Mouse (Mus musculus): Measurements from ENCODE around the gene Cma2. TPM values are rescaled to one million over a fixed set of nuclear protein-coding genes. Genes with fewer than 3 reads are reported as not detected.

Cma2 gene
- total RNA-seq (2014; rRNA removed), result not detected in 2 replicates
- not detected in 2 replicates for polyA plus RNA-seq (2015; fragmentation: Nextera tagmentation; extraction: Ambion mirVana)

GRCm38 (mm10) chr14:55950346-55951030, at the start of gene Cma2:
Gene Cma2, plus strand, starts transcription at chr14:55950980.
- Histone ChIP-seq H3K9me3 (ENCODE audit: low read length) (no peaks in the 10 kb centered on the region), H3K4me3 (ENCODE audit: low read length) (no peak within 1 kb of the TSS)
- WGBS, result 85% methylated on average over 6 of the region's 6 CpGs

GRCm38 (mm10) chr14:55905518-55905917, 45.3 kb upstream of the Cma2 start:
- 31% methylated on average over 1 of the region's 1 CpGs for WGBS
- peaks cover 5% of the 10 kb centered on the region; the same call in 1 of the 2 replicates for H3K4me1 ChIP-seq (ENCODE audit: insufficient read depth, low read length)
- no peak overlapping the region for H3K4me2 ChIP-seq (ENCODE audit: low read depth, low read length)
- ATAC-seq, result no peak
- no peaks in the 10 kb centered on the region for H3K9me3 ChIP-seq (ENCODE audit: low read length)
- H3K27me3 ChIP-seq (ENCODE audit: insufficient read depth, low read length), result no peaks in the 10 kb centered on the region
- no peak overlapping the region for H3K4me3 ChIP-seq (ENCODE audit: low read length)
- DNase-seq (ENCODE audit: low spot score), result no peak
- no peak overlapping the region for H3K9ac ChIP-seq (replicated peaks; ENCODE audit: low read length)
- no peaks in the 10 kb centered on the region for H3K36me3 ChIP-seq (ENCODE audit: insufficient read depth, low read length)
- H3K27ac ChIP-seq, result no peak overlapping the region
- peak; percentile 58 for TF ChIP-seq CTCF (IDR thresholded peaks at IDR 0.05; ENCODE audit: low read depth)

More at GRCm38 (mm10) chr14:55950346-55951030, at the start of gene Cma2:
- Histone ChIP-seq H3K27ac (no peak within 1 kb of the TSS), H3K27me3 (ENCODE audit: insufficient read depth, low read length) (no peaks in the 10 kb centered on the region), H3K4me2 (ENCODE audit: low read depth, low read length) (no peak within 1 kb of the TSS), H3K9ac (replicated peaks; ENCODE audit: low read length) (no peak within 1 kb of the TSS), H3K4me1 (ENCODE audit: insufficient read depth, low read length) (no peaks in the 10 kb centered on the region), H3K36me3 (ENCODE audit: insufficient read depth, low read length) (no peaks in the 10 kb centered on the region)
- no peak for DNase-seq (ENCODE audit: low spot score)
- no peak for ATAC-seq
- no peak for TF ChIP-seq CTCF (IDR thresholded peaks at IDR 0.05; ENCODE audit: low read depth)

DNA sequence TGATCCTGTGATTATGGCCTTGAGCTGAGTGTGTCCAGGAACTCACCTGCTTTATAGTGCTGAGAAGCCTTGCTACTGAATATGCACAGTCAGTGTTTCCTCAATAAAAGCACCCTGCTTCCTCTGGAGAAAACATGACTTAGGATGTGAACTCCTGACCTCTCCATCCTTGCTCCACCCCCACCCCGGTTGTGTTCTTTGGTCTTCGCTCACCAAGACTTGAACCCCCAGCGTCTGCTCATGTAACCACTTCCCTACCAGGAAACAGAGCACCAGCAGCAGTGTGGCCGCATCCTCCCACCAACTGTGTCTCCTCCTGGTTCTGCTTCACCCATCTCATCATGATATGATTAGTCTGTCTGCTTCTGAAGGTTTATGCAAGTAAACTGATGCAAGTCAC, 37.4 kb upstream of the Cma2 start:
- WGBS, result 52% methylated on average over 4 of the region's 4 CpGs
- no peak for ATAC-seq

GRCm38 (mm10) chr14:55918240-55919082, 32.3 kb upstream of the Cma2 start:
- H3K27ac ChIP-seq, result no peak overlapping the region

More for the DNA sequence above, 37.4 kb upstream of the Cma2 start:
- DNase-seq (ENCODE audit: low spot score), result no peak
- no peak overlapping the region for H3K4me3 ChIP-seq (ENCODE audit: low read length)
- H3K9ac ChIP-seq (replicated peaks; ENCODE audit: low read length), result no peak overlapping the region
- TF ChIP-seq CTCF (IDR thresholded peaks at IDR 0.05; ENCODE audit: low read depth), result no peak
- no peak overlapping the region for H3K27ac ChIP-seq
- no peaks in the 10 kb centered on the region for H3K9me3 ChIP-seq (ENCODE audit: low read length)
- no peaks in the 10 kb centered on the region for H3K36me3 ChIP-seq (ENCODE audit: insufficient read depth, low read length)
- H3K27me3 ChIP-seq (ENCODE audit: insufficient read depth, low read length), result no peaks in the 10 kb centered on the region
- H3K4me2 ChIP-seq (ENCODE audit: low read depth, low read length), result no peak overlapping the region
- H3K4me1 ChIP-seq (ENCODE audit: insufficient read depth, low read length), result no peaks in the 10 kb centered on the region

DNA sequence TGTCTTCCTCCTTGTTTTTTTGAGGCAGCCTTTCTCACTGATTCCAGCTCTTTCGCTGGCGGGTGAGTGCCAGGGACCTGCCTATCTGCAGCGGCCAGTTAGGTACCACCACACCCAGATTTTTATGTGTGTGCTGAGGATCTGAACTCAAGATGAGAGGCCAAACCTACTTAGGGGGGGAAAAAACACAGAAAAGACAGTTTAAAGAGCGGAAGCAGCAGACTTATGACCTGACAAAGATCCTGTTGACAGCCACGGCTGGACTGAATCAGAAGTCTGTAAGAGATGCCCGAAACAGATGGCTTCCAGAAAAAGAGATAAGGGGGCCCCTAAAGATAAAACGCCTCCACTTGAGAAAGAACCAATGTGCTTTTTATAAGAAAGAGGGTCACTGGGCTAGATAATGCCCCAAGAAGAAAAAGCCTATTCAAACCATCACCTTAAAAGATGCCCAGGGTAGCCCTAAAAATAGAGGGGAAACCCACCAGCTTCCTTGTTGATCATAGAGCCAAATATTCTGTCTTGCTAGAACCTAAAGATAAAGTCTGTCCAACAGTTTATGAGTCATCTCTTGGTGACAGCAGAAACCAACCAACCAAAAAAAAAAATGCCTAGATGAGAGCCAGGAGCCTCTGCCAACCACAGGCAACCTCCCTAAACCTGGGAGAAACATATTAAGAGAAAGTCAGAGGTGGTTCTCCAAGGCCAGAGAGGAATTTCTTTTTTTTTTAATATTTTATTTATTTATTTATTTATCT, 28.1 kb upstream of the Cma2 start:
- Histone ChIP-seq H3K4me2 (ENCODE audit: low read depth, low read length) (no peak overlapping the region), H3K4me3 (ENCODE audit: low read length) (no peak overlapping the region), H3K27me3 (ENCODE audit: insufficient read depth, low read length) (no peaks in the 10 kb centered on the region), H3K36me3 (ENCODE audit: insufficient read depth, low read length) (no peaks in the 10 kb centered on the region), H3K27ac (no peak overlapping the region), H3K9me3 (ENCODE audit: low read length) (no peaks in the 10 kb centered on the region), H3K4me1 (ENCODE audit: insufficient read depth, low read length) (no peaks in the 10 kb centered on the region), H3K9ac (replicated peaks; ENCODE audit: low read length) (no peak overlapping the region)
- ATAC-seq, result no peak
- WGBS, result 86% methylated on average over 7 of the region's 7 CpGs
- DNase-seq (ENCODE audit: low spot score), result no peak
- no peak for TF ChIP-seq CTCF (IDR thresholded peaks at IDR 0.05; ENCODE audit: low read depth)

More at GRCm38 (mm10) chr14:55918240-55919082, 32.3 kb upstream of the Cma2 start:
- DNase-seq (ENCODE audit: low spot score), result peak; percentile 96
- H3K4me3 ChIP-seq (ENCODE audit: low read length), result no peak overlapping the region
- H3K27me3 ChIP-seq (ENCODE audit: insufficient read depth, low read length), result no peaks in the 10 kb centered on the region
- peak; percentile 84 for ATAC-seq
- H3K9ac ChIP-seq (replicated peaks; ENCODE audit: low read length), result peak overlapping the region; percentile 37; the same call in 1 of the 2 replicates
- TF ChIP-seq CTCF (IDR thresholded peaks at IDR 0.05; ENCODE audit: low read depth), result peak; percentile 94
- H3K36me3 ChIP-seq (ENCODE audit: insufficient read depth, low read length), result no peaks in the 10 kb centered on the region
- H3K4me2 ChIP-seq (ENCODE audit: low read depth, low read length), result peak overlapping the region; percentile 10; the same call in 1 of the 2 replicates
- WGBS, result 39% methylated on average over 14 of the region's 14 CpGs
- no peaks in the 10 kb centered on the region for H3K4me1 ChIP-seq (ENCODE audit: insufficient read depth, low read length)
- H3K9me3 ChIP-seq (ENCODE audit: low read length), result no peaks in the 10 kb centered on the region

DNA sequence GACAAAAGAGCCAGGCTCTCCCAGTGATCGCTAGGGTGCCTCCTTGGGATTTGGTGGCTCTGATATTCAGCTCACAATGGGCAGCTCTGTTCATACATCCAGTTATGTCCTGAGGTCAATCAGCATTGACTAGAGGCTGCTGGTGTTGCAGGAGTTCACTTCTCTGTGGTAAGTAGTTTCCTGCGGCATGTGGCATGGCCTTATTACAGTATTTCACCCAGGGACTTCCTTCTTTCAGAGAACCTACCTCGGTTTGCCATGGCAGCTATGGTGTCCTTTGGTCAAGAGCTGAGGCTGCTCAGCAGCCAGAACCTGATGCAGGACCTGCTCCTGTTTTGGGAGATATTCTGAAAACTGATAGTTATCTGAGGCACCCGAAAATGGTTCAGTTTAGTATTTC, 23.9 kb upstream of the Cma2 start:
- Histone ChIP-seq H3K27me3 (ENCODE audit: insufficient read depth, low read length) (no peaks in the 10 kb centered on the region), H3K4me1 (ENCODE audit: insufficient read depth, low read length) (no peaks in the 10 kb centered on the region), H3K27ac (no peak overlapping the region), H3K9ac (replicated peaks; ENCODE audit: low read length) (no peak overlapping the region), H3K4me2 (ENCODE audit: low read depth, low read length) (no peak overlapping the region), H3K36me3 (ENCODE audit: insufficient read depth, low read length) (no peaks in the 10 kb centered on the region), H3K9me3 (ENCODE audit: low read length) (no peaks in the 10 kb centered on the region), H3K4me3 (ENCODE audit: low read length) (no peak overlapping the region)
- no peak for TF ChIP-seq CTCF (IDR thresholded peaks at IDR 0.05; ENCODE audit: low read depth)
- no peak for DNase-seq (ENCODE audit: low spot score)
- no peak for ATAC-seq
- 86% methylated on average over 4 of the region's 4 CpGs for WGBS

Measured in hindbrain, postnatal 0 days (tissue).